Mouse (Mus musculus): ENCODE results near the gene Pter.

The Pter gene

DNA sequence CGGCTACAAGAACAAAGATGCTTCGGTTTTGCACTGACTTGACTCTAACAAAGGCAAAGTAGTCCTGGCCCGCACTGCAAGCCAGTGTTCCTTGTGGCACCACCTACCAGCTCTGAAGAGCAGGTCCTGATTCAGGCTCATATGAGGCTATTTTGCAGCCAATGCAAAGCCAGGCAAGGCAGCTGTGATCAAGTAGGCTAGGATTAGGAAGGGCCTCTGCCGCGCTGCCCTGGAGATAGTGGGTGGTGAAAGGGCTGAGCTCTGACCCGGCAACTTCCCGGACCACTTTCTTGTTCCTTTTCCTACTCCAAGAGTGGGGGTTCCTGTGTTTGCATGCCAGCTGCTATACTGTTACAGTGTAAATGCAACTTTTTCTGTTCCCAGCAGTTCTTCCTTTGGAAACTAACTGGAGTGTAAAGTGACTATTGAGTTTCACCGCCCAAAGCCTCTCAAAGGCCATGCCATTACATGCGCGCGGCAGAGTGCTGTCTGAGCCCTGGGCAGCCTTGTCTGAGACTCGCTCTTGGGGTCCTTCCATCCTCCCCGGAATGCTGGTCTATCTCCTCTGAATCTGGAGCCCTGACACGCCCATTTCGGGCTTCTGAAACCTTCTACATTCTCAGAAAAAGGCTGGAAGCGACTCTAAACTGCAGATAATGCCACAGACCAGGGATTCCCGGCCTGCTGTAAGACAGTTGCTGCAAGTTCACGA is 85.6 kb downstream of the Pter start:
- peak in 1 of 2 experiments; percentile 3 for DNase-seq (ENCODE audit: low spot score in 2 of 2)

DNA sequence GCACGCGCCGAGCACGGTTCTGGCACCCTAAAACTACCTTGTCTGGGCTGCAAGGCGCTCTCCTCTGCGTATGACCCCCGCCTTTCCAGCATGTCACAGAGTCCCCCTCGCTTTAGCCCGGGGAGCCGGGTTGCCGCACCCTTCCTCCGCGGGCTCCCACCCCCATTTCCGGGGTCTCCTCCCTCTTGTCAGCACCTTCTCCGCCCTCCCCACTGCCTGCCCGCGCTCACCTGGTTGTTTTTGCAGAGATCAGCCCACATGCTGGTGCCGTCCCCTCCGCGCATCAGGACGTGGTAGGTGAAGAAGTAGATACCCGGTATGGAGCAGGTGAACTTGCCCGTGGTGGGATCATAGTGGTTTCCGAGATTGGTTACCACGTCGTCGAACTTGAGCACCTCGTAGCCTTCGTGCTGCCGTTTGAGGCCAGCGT is 86.2 kb downstream of the Pter start:
- DNase-seq (ENCODE audit: low spot score in 2 of 2), result peak; percentile 40 to 50

DNA sequence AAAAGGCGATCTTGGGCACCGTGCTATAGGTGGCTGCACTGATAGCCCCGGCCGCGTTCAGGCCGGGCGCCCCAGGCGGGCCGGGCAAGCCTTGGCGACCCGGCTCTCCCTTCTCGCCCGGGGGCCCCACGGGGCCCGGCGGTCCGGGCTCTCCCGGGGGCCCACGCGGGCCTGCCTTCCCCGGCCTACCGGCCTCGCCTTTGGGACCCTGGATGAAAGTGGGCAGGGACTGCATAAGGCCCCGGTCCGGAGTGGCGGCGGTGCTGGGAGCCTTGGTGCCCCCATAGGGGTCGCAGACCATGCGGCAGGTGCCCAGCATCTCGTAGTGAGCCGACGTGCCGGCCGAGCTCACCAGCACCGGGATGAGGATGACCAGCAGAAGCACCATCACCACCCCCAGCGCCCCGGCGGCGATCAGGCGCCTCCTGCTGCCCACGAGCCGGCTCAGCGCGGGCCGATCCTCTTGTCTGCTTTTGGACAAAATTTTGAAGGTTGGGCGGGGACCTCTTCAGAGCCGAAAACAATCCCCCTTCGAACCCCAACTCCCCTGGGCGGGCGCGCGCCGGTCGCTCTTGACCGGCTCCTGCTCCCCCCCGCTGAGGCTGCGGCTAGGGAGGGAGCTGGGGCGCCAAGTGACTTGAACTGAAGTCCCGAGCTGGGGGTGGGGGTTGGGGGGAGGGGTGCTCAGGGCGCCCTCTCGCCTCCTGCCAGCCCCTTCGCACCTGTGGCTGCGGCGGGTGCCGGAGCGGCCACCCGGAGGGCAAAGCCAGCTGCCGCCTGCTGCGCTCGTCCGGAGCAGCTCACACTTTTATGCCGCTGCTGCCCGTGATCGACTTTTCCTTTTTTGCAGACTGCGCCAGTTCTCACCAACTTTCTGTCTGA is 86.9 kb downstream of the Pter start:
- peak; percentile 14 to 27 for DNase-seq (ENCODE audit: low spot score in 2 of 2)

DNA sequence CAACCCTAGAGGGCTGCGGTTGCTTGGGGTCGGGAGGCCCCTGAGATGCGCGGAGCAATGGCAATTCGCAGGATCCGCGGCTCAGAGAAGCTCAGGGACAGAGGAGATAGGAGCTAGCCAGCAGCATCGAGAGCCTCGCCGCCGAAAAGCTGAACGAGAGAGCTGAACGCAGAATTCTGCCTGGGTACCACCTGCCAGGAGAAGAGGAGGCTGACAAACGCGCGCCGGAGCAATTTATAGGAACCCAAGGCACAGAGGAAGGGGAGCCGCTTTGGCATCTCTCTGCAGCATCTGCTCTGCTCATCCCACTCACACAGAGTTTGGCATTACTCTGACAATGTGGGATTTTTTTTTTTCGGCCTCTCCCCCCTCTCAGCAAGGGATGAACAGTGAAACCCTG is 87.6 kb downstream of the Pter start, which contains the start of gene C1ql3:
C1ql3 (minus strand) TSS at position 335 of the 400 bp plus-strand sequence.
- DNase-seq (ENCODE audit: low spot score in 2 of 2), result peak in 1 of 2 experiments; percentile 6

DNA sequence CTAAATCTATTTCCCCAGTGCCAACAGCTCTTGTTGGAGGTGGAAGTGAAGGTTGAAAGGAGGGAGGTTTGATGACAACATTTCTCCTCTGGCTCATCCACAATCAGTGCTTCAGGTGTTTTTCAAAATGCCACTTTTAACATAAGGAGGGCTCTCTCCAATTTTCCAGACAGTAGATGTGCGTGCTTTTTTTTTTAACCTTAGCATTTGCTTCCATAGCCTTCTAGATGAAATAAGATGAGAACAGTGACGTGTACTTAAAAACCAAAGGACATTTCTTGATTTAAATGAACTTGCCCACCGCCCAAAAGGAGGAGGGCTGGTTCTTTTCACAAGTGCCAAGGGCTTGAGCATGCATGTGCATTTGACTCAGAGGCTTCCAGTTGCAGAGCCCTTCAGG is 88.1 kb downstream of the Pter start:
- DNase-seq (ENCODE audit: low spot score in 2 of 2), result no peak

DNA sequence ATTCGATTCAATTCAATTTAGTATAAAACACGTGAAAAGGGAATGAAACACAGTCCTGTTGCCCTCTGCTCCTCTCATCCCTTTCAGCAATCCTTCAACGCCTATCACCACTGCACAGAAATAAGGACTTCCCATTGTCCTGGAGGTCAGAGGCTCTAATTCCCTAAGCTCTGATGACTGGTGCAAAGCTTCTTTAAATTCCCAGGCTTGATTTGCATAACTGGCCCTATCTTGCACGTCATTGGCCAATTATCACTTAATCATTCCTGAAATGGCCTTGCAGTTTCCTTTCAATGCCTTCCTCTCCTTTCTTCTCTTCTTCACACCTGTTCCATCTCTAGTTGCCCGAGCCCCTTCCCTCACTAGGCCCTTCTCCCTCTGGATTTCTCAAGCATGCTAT is 94.5 kb downstream of the Pter start:
- DNase-seq (ENCODE audit: low spot score in 2 of 2), result no peak

DNA sequence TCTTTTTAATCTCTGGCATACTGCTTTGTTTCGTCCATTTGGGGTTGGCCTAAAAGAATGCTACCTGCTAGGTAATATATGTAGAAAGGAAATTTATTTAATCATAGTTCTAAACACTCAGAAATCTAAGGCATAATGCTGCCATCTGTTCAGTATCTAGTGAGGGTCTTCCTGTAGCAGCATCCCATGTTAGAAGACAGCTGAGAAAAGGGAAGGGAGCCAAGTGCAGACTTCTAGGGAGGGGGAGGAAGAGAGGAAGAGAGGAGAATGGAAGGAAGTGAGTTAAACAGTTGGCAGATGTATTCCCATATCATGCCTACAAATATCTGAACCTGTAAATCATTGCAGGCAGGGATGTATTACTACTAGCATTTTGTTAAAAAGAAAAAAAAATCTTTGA is 95.0 kb downstream of the Pter start:
- no peak for DNase-seq (ENCODE audit: low spot score in 2 of 2)

DNA sequence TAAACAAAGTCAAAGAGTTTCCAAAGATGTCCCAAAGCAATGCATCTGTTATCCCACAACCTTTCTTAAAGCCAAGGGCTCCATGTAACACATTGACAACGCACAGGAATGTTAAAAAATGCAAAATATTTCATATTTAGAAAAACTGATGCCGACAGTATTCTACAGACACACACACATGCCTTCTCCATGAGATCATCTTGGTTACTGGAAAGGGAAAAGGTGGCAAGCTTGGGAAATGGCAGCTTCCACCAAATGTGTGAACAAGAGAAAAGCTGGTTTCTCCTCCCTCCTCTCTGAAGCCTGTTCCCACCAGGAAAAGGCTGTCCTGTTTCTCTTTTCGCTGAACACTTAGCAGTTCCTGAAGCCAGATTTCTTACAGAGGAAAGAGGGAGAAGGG is 114.9 kb downstream of the Pter start:
- DNase-seq (ENCODE audit: low spot score in 2 of 2), result no peak

DNA sequence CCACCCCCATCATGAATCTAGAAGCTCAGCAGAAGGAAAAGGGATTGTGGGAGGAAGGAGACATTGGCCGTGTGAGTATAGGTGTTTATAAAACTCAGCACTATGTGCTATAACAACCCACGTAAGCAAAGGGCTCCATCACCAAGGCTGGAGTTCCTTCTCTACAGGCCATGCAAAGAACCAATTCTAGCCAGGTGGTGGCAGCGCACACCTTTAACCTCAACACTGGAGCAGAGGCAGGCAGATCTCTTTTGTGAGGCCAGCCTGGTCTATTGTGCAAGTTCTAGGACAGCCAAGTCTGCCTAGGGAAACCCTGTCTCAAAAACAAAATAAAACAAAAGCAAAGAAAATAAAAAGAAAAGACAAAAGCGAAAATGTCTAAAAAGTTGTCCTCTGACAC is 115.9 kb downstream of the Pter start:
- DNase-seq (ENCODE audit: low spot score in 2 of 2), result no peak

DNA sequence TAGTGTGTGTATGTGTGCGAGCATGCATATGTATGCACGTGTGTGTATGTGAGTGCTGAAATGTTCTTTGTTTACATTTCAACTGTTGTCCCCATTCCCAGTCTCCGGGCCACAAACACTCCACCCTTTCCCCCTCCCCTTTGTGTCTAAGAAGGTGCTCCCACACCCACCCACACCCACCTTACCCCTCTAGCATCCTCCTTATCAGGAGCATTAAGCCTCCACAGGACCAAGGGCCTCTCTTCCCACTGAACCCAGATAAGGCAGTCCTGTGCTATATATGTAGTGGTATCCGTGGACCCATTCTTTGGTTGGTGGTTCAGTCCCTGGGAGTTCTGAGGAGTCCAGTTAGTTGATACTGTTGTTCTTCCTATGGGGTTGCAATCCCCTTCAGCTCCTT is 120.7 kb downstream of the Pter start:
- DNase-seq (ENCODE audit: low spot score in 2 of 2), result no peak

DNA sequence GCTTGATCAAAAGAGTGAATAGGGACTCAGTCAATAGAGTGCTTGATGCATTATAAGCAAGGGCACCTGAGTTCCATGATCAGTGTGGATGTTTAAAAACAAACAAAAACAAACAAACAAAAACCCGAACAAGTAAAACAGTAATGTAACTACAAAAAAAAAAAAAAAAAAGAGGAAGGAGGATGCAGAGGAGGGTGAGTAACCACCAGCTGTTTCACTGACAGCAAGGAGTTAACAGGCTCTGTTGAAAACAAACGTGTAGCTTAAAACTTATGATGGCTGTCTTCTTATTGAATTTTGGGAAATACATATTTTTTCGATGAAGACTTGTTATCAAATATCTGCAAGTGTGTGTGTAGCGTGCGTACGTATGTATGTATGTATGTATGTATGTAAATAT is 124.8 kb downstream of the Pter start:
- no peak for DNase-seq (ENCODE audit: low spot score in 2 of 2)

Data from thymus, postnatal 10 days (tissue).